Mouse (Mus musculus) olfactory bulb, adult 2 months (tissue): Measurements from ENCODE around the gene Psmd13.

Experiments used
- CTCF ChIP-seq: fragments of 200-500 bp; IDR thresholded peaks from 2 replicates; pipeline ENCODE4 v1.5.1; 2012; ENCODE audit warnings: low read depth, mild to moderate bottlenecking, low read length, moderate library complexity; ENCODE audit not compliant: insufficient read depth
- POLR2A ChIP-seq: fragments of 200-500 bp; IDR thresholded peaks from 2 replicates; pipeline ENCODE4 v1.6.1; 2012; ENCODE audit warnings: mild to moderate bottlenecking, low read depth, low read length, moderate library complexity; ENCODE audit not compliant: insufficient read depth

- TF ChIP-seq POLR2A: no peak
- no peak for TF ChIP-seq CTCF
Measured at GRCm38 (mm10) chr7:140834968-140835757, 46.6 kb upstream of the Psmd13 start, which contains the start of gene Urah.
